Mouse (Mus musculus) induced T-regulatory cell, adult 2 months (primary cell): ENCODE data around the gene Syp.

Source experiments
- DNase-seq: peaks from one replicate; pipeline ENCODE4 v3.0.0-alpha.2; 2012; ENCODE audit warnings: low read depth

The Syp gene

GRCm38 (mm10) chrX:7664791-7665190 is 26.5 kb downstream of the Syp start:
- DNase-seq = no peak

GRCm38 (mm10) chrX:7665739-7666502 is 27.6 kb downstream of the Syp start:
- DNase-seq = no peak

GRCm38 (mm10) chrX:7670390-7670881 is 32.2 kb downstream of the Syp start:
- peak; percentile 73 for DNase-seq

GRCm38 (mm10) chrX:7670921-7671623 is 32.8 kb downstream of the Syp start, which contains the start of gene Plp2:
Gene Plp2 (minus strand): TSS chrX:7671390.
- peak; percentile 66 for DNase-seq

GRCm38 (mm10) chrX:7672739-7673138 is 34.5 kb downstream of the Syp start:
- peak; percentile 22 for DNase-seq

- peak; percentile 60 for DNase-seq
These were observed 35.5 kb downstream of the Syp start for GRCm38 (mm10) chrX:7673578-7674281.

GRCm38 (mm10) chrX:7674284-7675000 is 36.2 kb downstream of the Syp start:
- peak; percentile 51 for DNase-seq

GRCm38 (mm10) chrX:7675001-7675380 is 36.7 kb downstream of the Syp start:
- DNase-seq = peak; percentile 36

- DNase-seq = no peak
These were observed 40.7 kb downstream of the Syp start for GRCm38 (mm10) chrX:7678986-7679385.

GRCm38 (mm10) chrX:7679405-7680056 is 41.3 kb downstream of the Syp start:
- DNase-seq = peak; percentile 93

- no peak for DNase-seq
These were observed 41.8 kb downstream of the Syp start for GRCm38 (mm10) chrX:7680057-7680412.

GRCm38 (mm10) chrX:7680864-7681263 is 42.6 kb downstream of the Syp start, which contains the start of gene Magix:
Gene Magix (minus strand): TSS chrX:7681251.
- no peak for DNase-seq

- DNase-seq = no peak
These were observed 50.0 kb downstream of the Syp start for GRCm38 (mm10) chrX:7688321-7688720.

- DNase-seq = no peak
These were observed 52.2 kb downstream of the Syp start for GRCm38 (mm10) chrX:7690486-7690885.

GRCm38 (mm10) chrX:7692862-7693261 is 54.6 kb downstream of the Syp start:
- peak; percentile 83 for DNase-seq

GRCm38 (mm10) chrX:7696520-7696919 is 58.2 kb downstream of the Syp start:
- no peak for DNase-seq

GRCm38 (mm10) chrX:7696954-7697381 is 58.7 kb downstream of the Syp start, which contains the start of gene Gpkow:
Gene Gpkow (plus strand): TSS chrX:7697131.
- DNase-seq = peak; percentile 91
